Mouse (Mus musculus) forebrain, embryonic 15.5 days (tissue): Measurements from ENCODE around the gene Negr1. TPM values are rescaled to one million over a fixed set of nuclear protein-coding genes. Genes with fewer than 3 reads are reported as not detected.
"Not testable (repeated sequence)": the region's sequence is repeated elsewhere in the genome, so short reads cannot be mapped to it uniquely, and the experiment has no call there.

Source experiments
- ATAC-seq: fragments of 200-750 bp; cut with Nextera tagmentation; replicated peaks from 2 replicates; pipeline ENCODE4 v1.8.0; 2017; ENCODE audit warnings: mild to moderate bottlenecking, moderate TSS enrichment, moderate library complexity
- H3K27ac ChIP-seq: fragments of 300-500 bp; sonication (generic); replicated peaks from 2 replicates; pipeline ENCODE4 v1.5.1; 2015; ENCODE audit warnings: mild to moderate bottlenecking, inconsistent platforms
- H3K27me3 ChIP-seq: fragments of 300-500 bp; sonication (generic); 2 replicates; pipeline ENCODE4 v1.6.1; 2015; ENCODE audit warnings: inconsistent platforms
- H3K36me3 ChIP-seq: fragments of 300-500 bp; sonication (generic); 2 replicates; pipeline ENCODE4 v1.6.1; 2015; ENCODE audit warnings: mild to moderate bottlenecking, inconsistent platforms
- H3K4me1 ChIP-seq: fragments of 300-500 bp; sonication (generic); 2 replicates; pipeline ENCODE4 v1.6.1; 2015; ENCODE audit warnings: inconsistent platforms
- H3K4me2 ChIP-seq: fragments of 300-500 bp; sonication (generic); replicated peaks from 2 replicates; pipeline ENCODE4 v1.6.1; 2015; ENCODE audit warnings: mild to moderate bottlenecking, inconsistent platforms
- H3K4me3 ChIP-seq: fragments of 300-500 bp; sonication (generic); 2 replicates; pipeline ENCODE4 v1.5.1; 2015; ENCODE audit warnings: mild to moderate bottlenecking, inconsistent platforms
- H3K9ac ChIP-seq: fragments of 300-500 bp; sonication (generic); replicated peaks from 2 replicates; pipeline ENCODE4 v1.6.1; 2015; ENCODE audit warnings: mild to moderate bottlenecking, inconsistent platforms
- H3K9me3 ChIP-seq: fragments of 300-500 bp; sonication (generic); 2 replicates; pipeline ENCODE4 v1.6.1; 2016; ENCODE audit warnings: inconsistent platforms
- WGBS: fragments of 180-500 bp; shearing (Covaris S2); methylation state at CpG from one replicate; pipeline ENCODE4 v1.1.7; 2015; ENCODE audit warnings: mixed read lengths; 5-methylcytosine and 5-hydroxymethylcytosine counted together
- polyA plus RNA-seq: library from polyadenylated mRNA; unstranded; fragments of >200 nt; fragmentation: Nextera tagmentation; extraction: Ambion mirVana; gene quantifications from 2 replicates; pipeline ENCODE4 v1.2.1, GENCODE M21; 2015

Gene Negr1
- polyA plus RNA-seq, 1 experiment from 2014 or later = 40.4 TPM

DNA sequence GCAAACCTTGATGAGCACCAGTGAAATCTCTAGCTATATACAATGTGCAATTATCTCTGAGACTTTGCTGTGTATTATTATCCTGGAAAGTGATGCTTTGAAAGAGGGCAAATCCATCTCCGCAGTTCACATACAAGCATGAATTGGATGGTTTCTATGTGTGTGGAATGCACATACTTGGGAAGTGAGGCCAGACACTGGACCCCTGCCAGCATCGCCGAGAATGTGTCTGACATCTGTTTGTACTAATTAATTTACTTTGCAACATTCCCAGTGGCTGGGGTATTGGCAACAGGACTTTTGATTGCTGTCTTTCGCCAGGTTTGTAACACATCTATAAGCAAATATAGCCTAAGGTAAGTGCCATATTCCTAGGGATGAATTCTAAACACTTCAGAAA, 420.5 kb downstream of the Negr1 start:
- peak; percentile 84 for ATAC-seq
- Histone ChIP-seq H3K27ac (no peak overlapping the region), H3K4me2 (no peak overlapping the region), H3K27me3 (no peaks in the 10 kb centered on the region), H3K4me3 (no peak overlapping the region), H3K36me3 (no peaks in the 10 kb centered on the region), H3K9ac (no peak overlapping the region), H3K9me3 (no peaks in the 10 kb centered on the region), H3K4me1 (peaks cover 23% of the 10 kb centered on the region)
- WGBS = 13% methylated on average over 4 of the region's 4 CpGs

DNA sequence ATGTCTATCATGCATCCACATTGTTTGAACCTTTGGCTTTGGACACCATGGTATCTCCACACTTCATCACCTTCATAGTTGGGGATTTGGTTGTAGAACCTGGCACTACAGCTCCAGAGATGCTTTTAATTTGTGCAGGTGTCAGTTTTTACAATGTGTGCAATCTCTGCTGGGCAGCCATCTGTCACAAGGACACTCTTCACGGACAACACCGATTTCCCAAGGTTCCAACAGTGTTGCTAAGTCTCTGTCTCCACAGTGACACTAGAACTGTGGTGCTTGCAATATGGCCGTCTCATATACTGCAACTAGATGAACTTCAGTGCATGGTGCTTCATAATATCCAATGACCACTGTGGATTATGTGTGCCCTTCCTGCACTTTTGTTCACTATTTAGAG, 425.5 kb downstream of the Negr1 start:
- ATAC-seq = no peak
- H3K4me3 ChIP-seq = no peak overlapping the region

GRCm38 (mm10) chr3:156992171-156992570, 430.6 kb downstream of the Negr1 start:
- Histone ChIP-seq H3K27ac (no peak overlapping the region), H3K4me1 (no peaks in the 10 kb centered on the region), H3K9me3 (no peaks in the 10 kb centered on the region), H3K27me3 (no peaks in the 10 kb centered on the region), H3K4me2 (no peak overlapping the region), H3K4me3 (no peak overlapping the region), H3K9ac (no peak overlapping the region), H3K36me3 (no peaks in the 10 kb centered on the region)
- 51% methylated on average over 2 of the region's 2 CpGs for WGBS
- no peak for ATAC-seq

More for the DNA sequence above, 425.5 kb downstream of the Negr1 start:
- Histone ChIP-seq H3K4me2 (no peak overlapping the region), H3K27me3 (no peaks in the 10 kb centered on the region), H3K9ac (no peak overlapping the region), H3K27ac (no peak overlapping the region), H3K36me3 (no peaks in the 10 kb centered on the region), H3K4me1 (peaks cover 2% of the 10 kb centered on the region), H3K9me3 (no peaks in the 10 kb centered on the region)
- WGBS = 89% methylated on average over 3 of the region's 3 CpGs

- H3K36me3 ChIP-seq = no peaks in the 10 kb centered on the region
- H3K4me3 ChIP-seq = no peak overlapping the region
- H3K4me1 ChIP-seq = no peaks in the 10 kb centered on the region
- H3K9me3 ChIP-seq = no peaks in the 10 kb centered on the region
- no peak for ATAC-seq
- H3K4me2 ChIP-seq = no peak overlapping the region
- no peak overlapping the region for H3K27ac ChIP-seq
- H3K9ac ChIP-seq = no peak overlapping the region
- H3K27me3 ChIP-seq = no peaks in the 10 kb centered on the region
- WGBS = 76% methylated on average over 1 of the region's 1 CpGs
Measured at GRCm38 (mm10) chr3:156992811-156993210, 431.2 kb downstream of the Negr1 start.

DNA sequence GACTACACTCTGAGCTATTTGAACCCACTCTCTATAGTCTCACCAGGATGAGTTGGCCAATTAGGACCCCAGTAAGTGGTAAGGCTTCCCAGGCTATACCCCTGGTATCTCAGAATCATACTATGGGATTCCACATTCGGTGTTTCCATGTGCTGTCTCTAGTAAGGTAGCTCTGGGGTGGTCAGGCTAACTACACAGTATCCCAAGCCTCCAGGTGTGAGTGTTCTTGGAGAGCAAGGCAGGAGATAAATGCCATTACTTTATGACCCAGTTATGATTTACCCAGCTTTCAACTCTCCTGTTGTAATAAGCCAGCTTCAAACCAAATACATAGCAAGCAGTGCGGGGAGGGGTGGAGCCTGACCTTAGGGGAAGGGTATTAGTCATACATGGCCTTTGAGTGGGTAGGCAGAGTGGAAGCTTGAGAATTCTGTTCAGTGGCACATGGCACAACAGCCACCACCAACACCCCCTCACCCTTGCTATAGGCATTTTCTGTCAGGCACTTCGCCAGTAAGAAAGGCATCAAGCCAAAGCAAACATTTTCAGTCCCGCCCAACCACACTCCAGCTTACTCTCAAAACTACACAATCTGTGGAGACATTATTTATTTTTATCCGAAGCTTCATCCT, 437.7 kb downstream of the Negr1 start:
- Histone ChIP-seq H3K4me2 (no peak overlapping the region), H3K27me3 (no peaks in the 10 kb centered on the region), H3K27ac (no peak overlapping the region), H3K4me3 (no peak overlapping the region), H3K9ac (no peak overlapping the region), H3K4me1 (peaks cover 3% of the 10 kb centered on the region; the same call in 1 of the 2 replicates), H3K36me3 (no peaks in the 10 kb centered on the region), H3K9me3 (no peaks in the 10 kb centered on the region)
- WGBS = 71% methylated on average over 5 of the region's 5 CpGs
- ATAC-seq = peak; percentile 66

GRCm38 (mm10) chr3:157021632-157022031, 460.0 kb downstream of the Negr1 start:
- Histone ChIP-seq H3K9me3 (no peaks in the 10 kb centered on the region), H3K4me2 (no peak overlapping the region), H3K27ac (no peak overlapping the region), H3K27me3 (no peaks in the 10 kb centered on the region), H3K4me1 (no peaks in the 10 kb centered on the region), H3K4me3 (no peak overlapping the region), H3K36me3 (no peaks in the 10 kb centered on the region), H3K9ac (no peak overlapping the region)
- ATAC-seq = no peak
- WGBS = 73% methylated on average over 2 of the region's 2 CpGs

DNA sequence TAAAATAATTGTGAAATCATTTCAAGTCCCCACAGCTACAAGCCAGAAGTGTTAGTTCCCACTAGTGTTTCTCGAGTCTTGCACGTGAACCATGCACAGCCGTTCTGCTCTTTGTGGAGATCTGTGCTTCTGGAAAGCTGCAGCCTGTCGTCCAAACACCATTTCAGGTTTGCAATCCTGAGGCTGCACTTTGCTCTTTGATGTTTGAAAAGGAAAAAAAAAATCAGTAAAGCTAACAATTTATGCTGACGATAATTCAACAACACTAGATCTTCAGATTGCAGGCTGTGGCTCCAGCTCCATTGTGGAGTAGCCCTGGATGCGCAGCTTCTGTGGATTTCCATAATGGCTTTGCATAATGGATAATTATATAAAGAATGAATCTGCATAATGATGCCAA, 463.0 kb downstream of the Negr1 start:
- Histone ChIP-seq H3K4me1 (no peaks in the 10 kb centered on the region), H3K4me2 (no peak overlapping the region), H3K9me3 (no peaks in the 10 kb centered on the region), H3K4me3 (no peak overlapping the region), H3K36me3 (no peaks in the 10 kb centered on the region), H3K9ac (no peak overlapping the region), H3K27ac (no peak overlapping the region), H3K27me3 (no peaks in the 10 kb centered on the region)
- ATAC-seq = no peak
- WGBS = 52% methylated on average over 6 of the region's 6 CpGs

- WGBS = 66% methylated on average over 4 of the region's 4 CpGs
- H3K9me3 ChIP-seq = no peaks in the 10 kb centered on the region
- no peaks in the 10 kb centered on the region for H3K27me3 ChIP-seq
- no peaks in the 10 kb centered on the region for H3K36me3 ChIP-seq
- no peak; the same call in 1 of the 2 replicates for ATAC-seq
- H3K4me3 ChIP-seq = no peak overlapping the region
- no peak overlapping the region for H3K4me2 ChIP-seq
- H3K4me1 ChIP-seq = no peaks in the 10 kb centered on the region
- H3K9ac ChIP-seq = no peak overlapping the region
- no peak overlapping the region for H3K27ac ChIP-seq
Measured at GRCm38 (mm10) chr3:157031513-157032142, 470.0 kb downstream of the Negr1 start.

- Histone ChIP-seq H3K4me1 (no peaks in the 10 kb centered on the region), H3K9me3 (no peaks in the 10 kb centered on the region), H3K9ac (no peak overlapping the region), H3K4me2 (no peak overlapping the region), H3K4me3 (no peak overlapping the region), H3K27me3 (no peaks in the 10 kb centered on the region), H3K27ac (no peak overlapping the region), H3K36me3 (no peaks in the 10 kb centered on the region)
- 72% methylated on average over 6 of the region's 6 CpGs for WGBS
- ATAC-seq = no peak
Measured at GRCm38 (mm10) chr3:157036016-157036415, 474.4 kb downstream of the Negr1 start.

DNA sequence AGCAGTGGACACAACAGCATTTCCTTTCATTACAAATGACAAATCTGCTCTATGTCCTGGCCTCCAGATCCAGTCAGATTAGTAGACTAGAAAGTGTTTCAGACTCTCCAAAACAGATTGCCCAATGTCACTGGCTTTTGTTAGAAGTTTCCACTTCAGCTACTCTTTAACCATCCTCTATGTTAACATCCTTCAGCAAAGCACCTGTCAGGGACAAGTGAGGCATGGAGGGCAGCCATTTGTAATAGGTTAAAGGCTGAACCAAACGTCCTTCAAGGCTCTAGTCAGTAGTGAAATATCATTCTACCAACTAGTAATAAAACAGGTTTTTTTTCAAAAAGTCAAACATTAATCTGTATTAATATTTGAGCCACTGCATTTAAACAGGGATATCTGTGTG, 475.0 kb downstream of the Negr1 start:
- Histone ChIP-seq H3K27ac (no peak overlapping the region), H3K4me2 (no peak overlapping the region), H3K27me3 (no peaks in the 10 kb centered on the region), H3K9ac (no peak overlapping the region), H3K9me3 (no peaks in the 10 kb centered on the region), H3K4me1 (no peaks in the 10 kb centered on the region), H3K36me3 (no peaks in the 10 kb centered on the region), H3K4me3 (no peak overlapping the region)
- 80% methylated on average over 1 of the region's 1 CpGs for WGBS
- no peak for ATAC-seq

DNA sequence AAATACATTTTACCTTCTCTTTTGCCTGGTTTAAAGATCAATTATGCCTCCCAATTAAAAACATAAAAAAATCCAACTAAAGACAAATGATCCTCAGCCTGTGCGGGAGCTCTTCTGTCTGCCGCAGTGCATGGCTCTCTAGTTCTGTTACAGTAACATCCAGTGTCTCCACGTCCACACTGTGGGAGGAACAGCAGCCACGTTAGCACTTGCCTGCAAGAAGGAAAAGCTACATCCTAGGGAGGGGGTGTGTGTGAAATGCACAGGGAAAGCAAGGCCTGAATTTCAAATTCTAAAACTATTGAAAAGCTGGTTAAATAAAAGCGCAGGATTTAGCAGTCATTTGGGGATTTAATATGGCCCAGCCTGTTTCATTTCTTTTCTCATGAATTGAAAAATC, 479.0 kb downstream of the Negr1 start:
- ATAC-seq = no peak
- 30% methylated on average over 5 of the region's 5 CpGs for WGBS
- Histone ChIP-seq H3K27ac (0 out of 2 replicates have a peak overlapping the region, but pooled peaks have one; percentile 7), H3K4me1 (no peaks in the 10 kb centered on the region), H3K27me3 (no peaks in the 10 kb centered on the region), H3K9me3 (no peaks in the 10 kb centered on the region), H3K4me2 (no peak overlapping the region), H3K9ac (no peak overlapping the region), H3K4me3 (no peak overlapping the region), H3K36me3 (no peaks in the 10 kb centered on the region)

DNA sequence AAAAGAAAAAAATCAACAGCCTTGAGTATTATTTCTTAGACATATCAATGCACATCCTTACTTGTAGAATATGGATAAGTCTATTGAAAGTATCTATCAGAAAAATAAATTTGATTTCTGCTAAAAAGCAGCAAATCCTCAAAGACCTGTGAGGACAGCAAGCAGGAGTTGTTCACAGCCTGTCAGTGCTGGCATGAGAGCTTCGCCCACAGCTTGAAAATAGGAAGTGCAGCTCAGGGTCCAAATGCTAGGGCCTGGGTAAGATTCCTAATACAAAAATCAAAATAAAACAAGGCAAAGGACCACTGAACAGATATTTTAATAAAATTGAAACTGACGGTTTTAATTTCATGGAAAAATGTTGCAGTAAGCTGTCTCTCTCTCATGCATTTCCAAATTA, 483.0 kb downstream of the Negr1 start:
- WGBS = 93% methylated on average over 2 of the region's 2 CpGs
- no peak overlapping the region for H3K4me3 ChIP-seq
- H3K27me3 ChIP-seq = no peaks in the 10 kb centered on the region
- no peaks in the 10 kb centered on the region for H3K4me1 ChIP-seq
- no peak overlapping the region for H3K9ac ChIP-seq
- H3K27ac ChIP-seq = no peak overlapping the region
- no peak overlapping the region for H3K4me2 ChIP-seq
- H3K36me3 ChIP-seq = no peaks in the 10 kb centered on the region
- no peak for ATAC-seq
- no peaks in the 10 kb centered on the region for H3K9me3 ChIP-seq

DNA sequence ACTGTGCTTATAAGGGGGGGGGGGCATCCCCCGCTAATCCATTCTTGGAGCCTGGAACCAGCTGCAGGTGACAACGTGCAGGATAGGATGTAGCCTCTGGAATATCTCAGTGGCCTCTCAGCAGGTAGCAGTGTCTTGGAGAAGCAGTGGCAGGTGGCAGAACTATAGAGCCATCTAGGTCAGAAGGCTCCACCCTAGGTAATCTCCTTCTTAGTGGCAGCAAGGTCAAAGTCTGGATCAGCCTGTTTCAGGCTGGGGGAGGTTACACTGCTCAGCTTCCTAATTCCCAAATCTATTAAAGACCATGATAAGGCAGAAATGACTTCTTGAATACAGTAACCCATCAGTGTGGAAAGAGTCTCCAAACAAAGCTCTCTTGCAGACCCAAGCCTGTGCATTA, 502.8 kb downstream of the Negr1 start:
- H3K27ac ChIP-seq, H3K4me2 ChIP-seq, H3K27me3 ChIP-seq, H3K36me3 ChIP-seq, H3K4me1 ChIP-seq, ATAC-seq, H3K9me3 ChIP-seq, H3K4me3 ChIP-seq, H3K9ac ChIP-seq: not testable (repeated sequence)
- WGBS = 79% methylated on average over 2 of the region's 2 CpGs
